Mouse (Mus musculus): ENCODE results near the gene Slc25a54.

Gene Slc25a54

GRCm38 (mm10) chr3:109125531-109125930 is 45.3 kb downstream of the Slc25a54 start:
- no peak for DNase-seq (ENCODE audit: low spot score)

GRCm38 (mm10) chr3:109129768-109130167 is 49.5 kb downstream of the Slc25a54 start:
- DNase-seq (ENCODE audit: low spot score): no peak

DNA sequence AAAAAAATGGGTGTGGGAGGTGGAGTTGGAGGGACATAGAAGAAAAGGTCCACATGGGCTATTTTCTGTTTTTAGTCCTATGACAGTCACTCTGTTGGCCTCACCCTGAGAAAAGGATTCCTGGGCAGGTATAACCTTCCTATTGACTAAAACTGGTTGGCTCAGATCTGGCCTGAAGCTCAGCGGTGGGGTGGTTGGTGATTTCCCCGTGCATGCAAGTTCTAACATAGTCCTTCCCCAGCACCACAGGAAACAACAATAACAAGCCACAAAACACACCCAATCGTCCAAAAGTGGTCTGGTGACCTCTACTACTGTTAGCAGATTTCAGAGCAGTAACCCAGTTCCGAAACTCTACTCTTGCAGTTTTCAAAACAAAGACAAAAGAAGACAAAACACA is 52.7 kb downstream of the Slc25a54 start:
- DNase-seq (ENCODE audit: low spot score): no peak

GRCm38 (mm10) chr3:109134036-109134435 is 53.8 kb downstream of the Slc25a54 start:
- DNase-seq (ENCODE audit: low spot score): no peak

DNA sequence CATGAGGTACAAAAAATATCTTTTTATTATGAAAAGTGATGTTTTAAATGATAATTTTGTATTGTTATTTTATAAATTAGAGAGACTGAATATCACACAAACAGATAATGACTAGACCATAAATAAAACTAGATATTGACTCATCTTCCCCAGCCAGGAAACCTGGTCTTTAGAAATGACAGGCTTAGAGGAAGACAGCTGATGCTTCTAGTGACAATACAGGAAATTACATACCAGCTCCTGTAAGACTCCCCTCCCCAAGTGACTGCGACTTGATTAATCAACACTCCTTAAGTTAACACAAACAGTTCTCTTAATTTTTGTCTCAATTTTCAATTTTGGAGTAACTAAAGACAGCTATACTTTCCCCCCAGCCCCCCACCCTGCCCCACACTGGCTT is 55.1 kb downstream of the Slc25a54 start:
- DNase-seq (ENCODE audit: low spot score): no peak

DNA sequence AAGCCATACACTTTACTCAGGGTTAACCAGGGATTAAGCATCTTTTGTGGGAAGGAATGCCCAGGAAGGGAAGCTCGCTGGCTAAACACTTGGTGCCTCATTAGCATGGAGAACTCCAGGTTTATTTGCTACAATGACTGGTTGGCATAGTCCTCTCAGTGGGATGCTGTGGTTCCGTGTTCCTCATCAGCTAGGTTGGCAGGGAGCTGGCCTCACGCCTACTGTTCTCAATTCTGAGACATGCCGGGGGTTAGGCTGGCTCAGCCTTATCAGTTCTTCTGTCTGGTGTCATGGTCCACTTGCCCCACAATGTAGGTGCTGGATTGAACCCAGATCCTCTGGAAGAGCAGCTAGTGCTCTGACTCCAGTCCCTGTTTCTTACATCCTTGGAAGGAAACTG is 72.3 kb downstream of the Slc25a54 start:
- no peak for DNase-seq (ENCODE audit: low spot score)

- DNase-seq (ENCODE audit: low spot score): no peak
Observed at GRCm38 (mm10) chr3:109153410-109153809, 73.1 kb downstream of the Slc25a54 start.

DNA sequence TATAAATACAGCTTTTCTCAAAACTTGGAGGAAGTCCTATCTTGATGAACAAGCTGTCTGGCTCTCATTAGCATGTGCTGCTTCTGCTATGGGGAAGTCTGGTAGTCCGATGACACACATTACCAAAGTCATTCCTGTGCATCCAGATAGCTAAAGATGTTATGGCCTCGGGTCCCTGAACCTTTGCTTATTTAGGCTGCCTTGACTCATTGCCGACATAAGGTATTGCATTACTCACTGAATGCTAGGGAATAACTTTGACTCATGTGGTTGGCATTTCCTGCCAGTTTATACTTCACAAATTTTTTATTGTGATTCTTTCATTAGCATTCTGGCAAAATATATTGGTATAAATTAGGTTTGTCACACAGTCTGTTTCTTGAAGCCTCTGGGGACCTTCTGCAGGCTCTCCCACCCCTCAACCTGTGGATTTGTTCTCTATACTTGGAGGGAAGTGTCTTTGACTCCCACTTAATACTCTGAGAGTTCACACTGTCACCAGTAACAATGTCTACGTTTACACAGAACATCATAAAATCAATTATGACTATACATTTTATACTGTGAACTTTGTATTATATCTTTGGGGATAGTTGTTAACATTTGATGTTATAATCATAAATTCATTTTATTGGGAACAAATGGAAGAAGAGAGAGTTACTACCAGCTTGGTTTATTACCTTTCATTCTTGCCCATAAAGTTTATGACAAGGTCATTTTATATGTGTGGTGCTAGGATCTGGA is 75.8 kb downstream of the Slc25a54 start:
- DNase-seq (ENCODE audit: low spot score): no peak

GRCm38 (mm10) chr3:109157481-109157880 is 77.2 kb downstream of the Slc25a54 start:
- DNase-seq (ENCODE audit: low spot score): no peak

DNA sequence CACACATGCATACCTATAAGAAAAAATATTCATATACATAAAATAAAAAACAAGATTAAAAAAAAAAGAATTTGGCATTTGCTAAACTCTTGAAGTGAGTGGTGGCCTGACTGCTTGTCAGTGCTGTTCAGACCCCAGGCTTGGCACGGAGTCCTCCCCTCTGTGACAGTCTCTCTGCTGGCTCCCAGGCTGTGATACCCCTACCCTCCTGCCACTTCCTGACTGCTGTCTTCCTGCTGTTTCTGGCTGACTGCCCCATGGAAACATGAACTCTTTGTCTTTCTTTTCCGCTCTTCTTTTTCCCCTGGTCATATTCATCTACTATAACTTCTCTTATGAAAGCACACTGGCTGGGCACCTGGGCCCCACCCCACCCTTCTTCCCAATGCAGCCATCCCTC is 83.8 kb downstream of the Slc25a54 start:
- DNase-seq (ENCODE audit: low spot score): no peak

- no peak for DNase-seq (ENCODE audit: low spot score)
Observed at GRCm38 (mm10) chr3:109164644-109165043, 84.4 kb downstream of the Slc25a54 start.

DNA sequence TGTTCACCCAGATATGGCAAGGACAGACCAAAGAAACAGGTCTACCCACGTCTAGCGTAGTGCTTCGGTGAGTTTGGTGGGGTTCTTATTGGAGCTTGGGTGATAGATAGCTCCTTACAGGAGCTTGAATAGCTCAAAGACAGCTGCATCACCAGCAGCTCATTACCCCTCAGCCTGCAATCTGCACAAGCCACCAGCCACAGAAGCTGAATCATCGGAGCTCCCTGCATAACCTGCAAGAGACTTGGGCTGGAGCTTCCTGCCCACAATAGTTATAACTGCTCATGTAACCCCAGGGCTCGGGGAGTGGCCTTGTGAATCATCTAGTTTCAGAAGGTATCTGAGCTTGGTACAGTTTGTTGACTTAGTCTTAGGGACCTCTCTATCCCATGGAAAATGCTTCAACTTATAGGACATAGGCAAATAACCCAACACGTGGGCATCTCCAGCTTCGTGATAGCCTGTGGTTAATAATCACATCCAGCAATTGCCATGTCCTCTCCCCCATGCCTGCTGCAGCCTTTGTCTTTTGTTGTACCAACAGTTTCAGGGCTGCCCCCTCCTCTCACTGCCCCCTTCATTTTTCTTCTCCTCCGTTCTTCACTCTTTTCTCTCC is 85.1 kb downstream of the Slc25a54 start:
- DNase-seq (ENCODE audit: low spot score): no peak
